Mouse (Mus musculus) adrenal gland, adult 8-10 months (tissue): ENCODE results near the gene Fbxl17. TPM values are rescaled to one million over a fixed set of nuclear protein-coding genes. Genes with fewer than 3 reads are reported as not detected.

Experiments
- DNase-seq: peaks from one replicate; pipeline ENCODE4 v3.0.0; 2022
- total RNA-seq, 4 experiments: library from RNA; stranded (reverse); gene quantifications; 2 replicates each; pipeline ENCODE4 v1.2.4; 2022

The Fbxl17 gene
- total RNA-seq, 4 experiments from 2014 or later, result 35.8 to 48.6 (median 42.7) TPM

DNA sequence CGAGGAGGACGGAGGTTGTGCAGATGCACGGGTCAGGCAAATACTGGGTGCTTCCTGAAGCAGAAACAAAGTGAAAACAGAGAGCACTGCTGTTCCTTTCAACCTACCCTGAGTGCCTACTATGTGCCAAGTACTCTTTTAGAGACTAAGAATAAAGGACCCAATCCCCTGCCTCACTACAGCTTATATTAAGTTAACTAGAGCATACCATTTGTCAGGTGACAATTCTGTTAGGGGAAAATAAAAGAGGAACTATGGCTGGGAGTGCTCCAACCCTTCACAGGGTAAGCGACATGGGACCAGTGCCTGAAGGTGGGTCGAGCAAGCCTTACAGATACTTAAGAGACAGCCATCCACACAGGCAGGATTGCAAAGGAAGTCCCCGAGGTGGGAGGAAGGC, 407.0 kb downstream of the Fbxl17 start:
- DNase-seq, result no peak

GRCm38 (mm10) chr17:63090112-63090511, 409.7 kb downstream of the Fbxl17 start:
- no peak for DNase-seq

DNA sequence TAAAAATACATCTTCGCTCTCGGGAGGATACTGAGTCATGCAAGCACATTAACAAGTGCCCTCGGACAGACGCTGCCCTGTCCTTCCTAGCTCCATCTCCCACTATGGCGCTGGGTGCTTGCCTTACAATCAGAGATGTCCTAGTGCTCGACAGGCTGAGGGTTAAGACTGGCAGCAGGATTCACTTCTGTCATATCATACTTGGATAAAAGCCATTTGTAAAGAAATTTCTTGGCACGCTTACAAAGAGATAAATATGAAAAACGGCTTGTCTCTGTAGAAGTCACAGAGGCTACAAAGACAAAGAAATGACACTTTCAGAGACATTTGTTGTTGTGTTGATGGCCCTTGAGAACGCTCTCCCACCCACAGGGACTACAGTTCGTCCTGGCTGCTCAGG, 412.6 kb downstream of the Fbxl17 start:
- DNase-seq, result no peak

DNA sequence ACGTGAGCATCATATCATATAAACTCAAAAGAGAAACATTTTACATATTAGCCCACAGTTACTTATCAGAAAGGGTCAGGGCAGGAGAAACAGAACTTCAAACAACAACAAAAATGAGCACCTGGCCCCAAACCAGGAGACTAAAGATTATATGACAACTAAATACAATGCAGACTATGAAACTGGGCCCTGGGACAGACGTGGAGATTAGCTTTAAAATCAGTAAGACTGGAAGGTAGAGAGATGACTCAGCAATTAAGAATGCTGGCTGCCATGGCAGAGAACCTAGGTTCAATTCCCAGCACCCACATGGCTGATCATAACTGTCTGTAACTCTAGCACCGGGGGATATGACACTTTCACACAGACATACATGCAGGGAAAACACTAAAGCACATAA, 413.3 kb downstream of the Fbxl17 start:
- no peak for DNase-seq

GRCm38 (mm10) chr17:63085227-63085626, 414.6 kb downstream of the Fbxl17 start:
- DNase-seq, result no peak

DNA sequence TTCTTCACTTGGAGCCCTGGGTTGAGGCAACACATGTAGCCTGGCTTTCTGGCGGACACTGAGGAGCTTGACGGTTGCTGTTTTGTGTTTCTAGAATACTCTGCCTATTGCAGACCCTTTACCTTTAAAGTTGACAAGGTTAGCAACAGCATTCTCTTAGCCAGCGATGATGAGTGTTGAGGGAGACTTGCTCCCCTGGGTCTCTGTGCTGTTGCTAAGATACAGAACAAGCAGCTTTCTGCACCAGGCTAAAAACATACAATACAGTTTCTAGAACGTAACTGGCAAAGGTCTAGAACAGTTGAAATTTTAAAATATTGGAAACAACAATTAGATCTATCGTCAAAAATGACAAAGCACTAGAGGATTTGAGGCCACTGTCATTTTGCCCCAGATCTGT, 420.7 kb downstream of the Fbxl17 start:
- no peak for DNase-seq

- no peak for DNase-seq
Measured at GRCm38 (mm10) chr17:63077509-63077908, 422.3 kb downstream of the Fbxl17 start.

- DNase-seq, result no peak
Measured at GRCm38 (mm10) chr17:63076661-63077060, 423.2 kb downstream of the Fbxl17 start.

DNA sequence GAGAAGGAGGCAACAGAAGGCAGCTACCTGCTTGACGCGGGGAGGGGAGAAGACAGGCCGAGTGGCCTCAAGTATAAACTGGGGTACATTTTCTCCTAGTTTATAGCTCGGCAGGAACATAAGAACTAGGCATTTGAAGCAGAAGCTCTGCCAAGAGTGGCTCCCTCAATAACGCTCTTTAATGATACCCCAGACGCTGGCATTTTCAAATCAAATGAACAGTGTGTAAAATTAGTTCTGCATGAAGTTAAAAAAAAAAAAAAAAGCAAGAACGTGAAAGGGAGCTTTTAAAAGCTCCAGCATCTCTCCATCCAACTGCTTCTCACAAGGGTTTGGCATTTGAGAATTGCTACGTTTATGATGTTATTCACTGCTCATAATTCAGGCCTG, 423.8 kb downstream of the Fbxl17 start:
- DNase-seq, result no peak

GRCm38 (mm10) chr17:63075091-63076036, 424.5 kb downstream of the Fbxl17 start:
- DNase-seq, result no peak

DNA sequence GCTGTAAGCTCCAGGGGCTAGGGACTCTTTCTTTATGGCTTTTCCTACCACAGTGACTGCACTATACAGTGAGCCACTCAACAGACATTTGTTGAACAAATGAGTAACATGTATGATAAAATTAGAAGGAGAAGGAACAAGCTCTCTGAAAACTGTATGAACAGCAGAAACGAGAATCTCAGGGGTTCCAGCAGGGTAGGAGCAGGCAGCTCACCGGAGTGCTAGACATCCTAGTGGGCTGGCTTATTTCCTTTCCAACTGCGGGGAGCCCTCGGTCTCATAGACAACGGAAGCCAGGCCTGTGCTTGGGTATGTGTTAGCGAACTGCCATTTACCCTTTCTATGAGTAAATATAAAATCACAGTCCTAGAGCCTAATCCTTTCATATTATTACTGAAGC, 426.5 kb downstream of the Fbxl17 start:
- DNase-seq, result no peak

DNA sequence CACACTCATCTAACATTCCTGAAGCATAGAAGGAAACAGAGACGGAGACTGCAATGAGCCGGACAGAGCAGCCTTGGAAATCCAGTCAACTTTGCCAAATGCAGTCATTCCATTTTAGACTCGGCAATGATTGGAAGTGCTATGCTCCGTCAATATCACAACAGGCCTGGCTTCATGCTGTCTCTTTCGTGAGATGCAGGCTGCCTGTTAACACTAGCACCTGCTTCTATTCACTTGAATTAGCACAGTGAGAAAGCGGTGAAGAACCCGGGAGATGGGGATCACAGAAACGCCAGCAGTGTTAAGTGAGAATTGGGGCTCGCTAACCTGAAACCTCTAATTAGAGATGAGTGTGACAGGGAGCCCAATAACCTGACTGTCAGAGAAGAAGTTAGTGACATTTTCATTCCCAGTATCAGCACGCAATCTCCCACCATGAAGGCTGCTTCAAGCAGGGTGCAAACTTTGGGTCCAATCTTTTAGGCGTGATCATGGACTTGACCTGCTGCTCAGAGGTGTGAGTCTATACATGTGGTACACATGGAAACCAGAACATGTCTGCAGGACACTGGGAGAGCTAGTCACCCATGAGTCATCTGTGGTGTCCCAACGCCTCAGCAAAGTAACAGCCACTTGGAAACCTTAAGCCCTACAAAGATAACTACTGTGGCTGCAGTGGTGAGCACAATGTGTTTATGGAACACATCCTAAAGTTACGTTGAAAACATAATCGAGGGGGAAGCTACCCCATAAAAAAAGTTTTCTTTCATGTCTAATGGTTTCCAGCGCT, 428.5 kb downstream of the Fbxl17 start:
- no peak for DNase-seq

- DNase-seq, result no peak
Measured at GRCm38 (mm10) chr17:63070161-63070761, 429.6 kb downstream of the Fbxl17 start.

DNA sequence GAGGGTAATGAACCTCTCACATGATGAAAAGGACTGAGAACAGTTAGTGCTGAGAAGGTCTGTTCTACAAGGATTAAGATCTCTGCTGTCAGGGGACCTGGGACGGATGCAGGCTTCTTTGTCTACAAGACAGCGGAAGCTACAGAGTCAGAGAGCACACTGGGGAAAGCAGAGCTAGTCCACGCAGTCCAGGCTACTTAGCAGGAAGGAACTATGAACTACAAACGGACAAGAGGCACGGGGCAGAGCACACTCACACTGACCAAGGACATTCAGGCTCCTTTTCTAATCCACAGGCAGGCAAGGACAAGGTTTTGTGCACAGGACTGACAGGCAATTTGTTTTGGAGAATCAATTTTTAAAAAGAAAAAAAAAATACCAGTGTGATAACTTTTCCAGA, 437.0 kb downstream of the Fbxl17 start:
- DNase-seq, result no peak

DNA sequence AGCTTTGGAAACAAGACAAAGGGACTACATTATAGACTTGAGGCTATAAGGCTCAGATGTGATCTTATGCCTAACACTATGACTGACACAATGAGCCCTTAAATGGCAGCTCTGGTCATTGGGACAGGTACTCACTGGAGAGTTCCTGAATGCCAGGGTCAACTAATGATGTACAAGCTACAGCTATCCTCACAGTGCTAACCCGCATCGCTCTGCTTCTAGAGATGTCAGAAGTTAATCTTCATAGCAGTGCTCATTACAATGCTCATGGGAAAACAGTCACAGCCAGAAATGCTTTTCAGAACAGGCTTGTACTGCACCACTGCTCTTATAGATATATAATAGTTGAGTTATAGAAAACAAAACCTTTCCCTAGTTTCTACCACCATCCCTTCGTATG, 438.0 kb downstream of the Fbxl17 start:
- no peak for DNase-seq

DNA sequence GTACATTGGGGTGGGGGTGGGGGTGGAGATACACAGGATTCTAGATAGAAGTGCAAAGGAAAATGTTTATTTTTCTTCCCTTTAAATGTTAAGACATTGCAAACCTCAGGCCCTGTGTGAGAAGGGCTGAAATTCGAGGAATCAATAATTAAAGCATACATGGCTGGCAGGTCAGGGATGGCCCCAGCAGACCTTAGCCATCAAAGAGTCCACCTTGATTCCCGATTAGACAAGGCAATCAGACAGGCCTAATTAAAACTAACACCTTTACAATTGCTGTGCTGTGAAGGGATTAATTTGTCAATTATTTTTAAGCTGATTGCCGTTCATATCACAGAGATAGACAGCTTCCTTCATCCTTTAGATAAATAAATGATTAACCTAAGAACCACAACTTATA, 439.0 kb downstream of the Fbxl17 start:
- DNase-seq, result no peak

DNA sequence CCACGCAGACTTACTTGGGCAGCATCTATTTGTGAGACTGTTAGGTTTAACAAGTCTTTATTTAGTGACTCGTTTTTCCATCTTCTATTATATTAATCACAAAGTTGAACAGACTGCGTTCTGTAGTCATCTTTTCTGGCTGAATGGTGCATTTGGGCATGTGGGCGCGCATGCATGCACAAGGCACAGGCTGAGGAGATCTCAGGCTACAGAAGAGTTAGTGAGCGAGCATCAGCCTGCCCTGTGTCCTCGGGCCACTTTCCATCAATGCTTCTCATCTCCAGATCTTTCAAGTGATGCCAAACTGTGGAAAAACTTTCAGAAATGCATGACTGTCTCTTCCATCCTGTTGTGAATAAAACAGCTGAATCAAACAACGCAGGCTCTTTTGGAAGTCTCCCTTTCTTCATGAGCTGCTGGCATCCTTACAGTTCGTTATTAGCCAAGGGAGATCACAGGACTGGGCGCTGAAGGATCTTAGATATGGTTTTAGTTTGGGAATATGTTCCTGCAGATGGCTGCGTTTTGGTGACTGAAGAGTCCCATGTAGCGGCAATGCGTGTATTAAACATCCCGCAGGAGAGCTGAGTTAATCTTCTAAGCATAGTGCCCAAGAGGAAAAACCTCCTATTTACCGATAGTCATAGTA, 442.0 kb downstream of the Fbxl17 start:
- no peak for DNase-seq

DNA sequence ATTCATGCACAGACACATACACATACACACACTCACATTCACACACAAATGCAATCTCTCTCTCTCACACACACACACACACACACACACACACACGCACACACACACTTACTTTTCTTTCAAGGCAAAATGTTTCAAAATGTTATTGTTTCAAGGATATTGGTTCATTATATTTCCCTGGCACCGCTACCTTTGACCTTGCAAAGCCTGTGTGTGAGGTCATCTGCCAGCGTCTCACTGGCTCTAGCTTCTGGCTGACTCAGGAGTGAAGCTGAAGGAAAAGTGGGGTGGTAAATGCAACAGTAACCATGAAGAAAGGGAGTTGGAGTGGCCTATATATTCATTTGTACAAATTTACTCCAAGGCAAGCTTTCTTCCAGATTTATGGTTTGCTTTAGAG, 442.8 kb downstream of the Fbxl17 start:
- peak; percentile 71 for DNase-seq

GRCm38 (mm10) chr17:63053311-63053710, 446.5 kb downstream of the Fbxl17 start:
- no peak for DNase-seq

DNA sequence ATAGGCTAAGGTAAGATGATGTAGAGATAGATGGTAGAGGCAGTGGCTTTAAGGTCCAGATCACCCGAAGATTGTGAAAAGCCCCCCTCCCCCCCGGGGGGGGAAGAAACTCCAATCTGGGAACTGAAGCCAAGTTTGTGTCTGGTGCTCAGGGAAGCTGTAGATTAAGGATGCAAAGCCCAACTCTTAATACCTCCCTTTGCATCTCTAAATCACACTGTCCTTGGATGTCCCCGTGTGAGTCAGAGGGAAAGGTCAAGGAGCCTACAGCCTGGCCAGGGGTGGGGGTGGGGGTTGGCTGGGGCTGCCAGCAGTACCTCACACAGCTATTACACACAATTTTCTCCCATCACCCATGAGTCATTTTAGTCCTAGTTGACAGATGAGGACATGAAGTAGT, 453.4 kb downstream of the Fbxl17 start:
- peak; percentile 37 for DNase-seq

DNA sequence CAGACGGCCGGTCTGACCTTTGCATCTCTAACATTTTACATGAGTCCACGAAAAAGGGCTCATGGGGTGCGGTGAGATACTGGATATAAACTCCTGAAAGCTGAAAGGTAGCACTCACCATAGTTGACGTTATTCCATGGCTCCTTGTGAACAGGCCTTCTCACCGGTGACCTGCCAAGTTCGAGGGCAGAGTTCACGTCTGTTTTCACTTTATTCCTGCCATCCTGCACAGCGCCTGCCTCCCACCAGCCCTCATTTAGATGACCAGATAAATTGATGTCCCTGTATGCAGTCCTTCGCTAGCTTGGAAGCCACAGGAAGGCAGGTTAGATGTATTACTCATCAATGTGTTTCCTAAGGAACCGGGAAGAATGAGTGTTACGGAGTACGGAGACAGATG, 454.5 kb downstream of the Fbxl17 start:
- DNase-seq, result no peak

GRCm38 (mm10) chr17:63043046-63043675, 456.7 kb downstream of the Fbxl17 start:
- DNase-seq, result no peak
